Mouse (Mus musculus): ENCODE data around the gene Mtg2.

Gene Mtg2

DNA sequence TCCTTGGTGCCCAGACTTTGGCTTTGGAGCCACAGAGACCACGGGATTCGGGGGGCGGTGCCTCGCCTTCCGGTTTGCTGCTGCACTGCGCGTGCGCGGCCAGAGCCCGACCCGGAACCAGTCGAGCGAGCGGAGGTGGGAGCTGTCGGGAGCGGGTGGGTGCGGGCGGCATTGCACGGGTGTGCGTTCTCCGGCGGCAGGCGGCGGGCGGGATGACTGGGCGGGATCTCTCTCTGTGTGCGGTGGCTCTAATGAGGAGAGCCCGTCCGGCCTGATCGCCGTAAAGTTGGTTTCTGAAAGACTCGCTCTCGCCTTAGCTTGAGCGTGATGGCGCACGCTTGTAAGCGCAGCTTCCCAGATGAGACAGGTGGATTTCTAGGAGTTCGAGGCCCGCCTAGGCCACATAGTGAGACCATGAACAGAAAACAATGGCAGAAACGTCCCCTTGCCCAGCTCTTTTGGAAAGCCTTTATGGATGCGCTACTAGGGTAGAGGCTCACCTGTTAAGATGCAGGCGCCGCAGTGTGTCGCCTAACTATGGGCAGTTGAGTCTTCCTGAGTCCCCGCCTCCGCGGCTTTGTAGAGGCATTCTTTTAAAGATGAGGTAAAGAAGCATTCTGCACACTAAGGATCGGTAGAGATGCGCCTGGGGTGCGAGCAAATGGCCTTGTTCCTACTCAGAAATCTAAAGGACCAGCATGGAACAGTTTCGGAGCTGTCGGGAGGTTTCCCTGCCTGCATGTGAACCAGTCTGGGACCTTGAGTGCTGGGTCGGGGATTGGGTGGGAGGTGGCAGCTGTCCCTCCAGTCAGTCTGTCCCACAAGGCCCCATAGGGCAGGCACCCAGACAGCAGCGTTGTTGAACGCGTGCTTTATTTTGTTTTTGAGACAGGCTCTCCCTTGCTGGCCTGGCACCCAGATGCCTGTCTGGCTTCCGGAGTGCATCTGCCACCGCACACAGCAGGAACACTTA lies at the start of gene Mtg2:
TSS of gene Mtg2 (plus strand) at position 108 of the 973 bp plus-strand sequence.
- peak; percentile 89 to 93 for DNase-seq (ENCODE audit: low spot score in 2 of 2)

DNA sequence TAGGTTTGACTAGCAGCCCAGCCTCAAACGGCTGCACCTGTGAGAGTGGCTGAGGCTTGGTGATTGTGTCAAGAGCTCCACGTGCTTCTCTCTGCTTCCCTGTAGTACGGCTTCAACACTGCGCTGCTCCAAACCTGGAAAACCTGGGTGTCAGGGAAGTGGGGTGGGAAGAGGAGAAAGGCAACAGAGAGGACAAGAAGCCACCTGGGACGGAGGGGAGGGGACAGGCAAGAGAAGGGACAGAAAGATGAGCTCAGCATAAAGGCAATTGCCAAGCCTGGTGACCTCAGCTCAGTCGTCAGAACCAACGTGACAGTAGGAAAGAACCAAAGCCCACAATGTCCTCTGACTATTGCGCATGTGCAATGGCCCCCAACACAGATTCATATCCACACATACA lies 49.5 kb upstream of the Mtg2 start:
- no peak for DNase-seq (ENCODE audit: low spot score in 2 of 2)

DNA sequence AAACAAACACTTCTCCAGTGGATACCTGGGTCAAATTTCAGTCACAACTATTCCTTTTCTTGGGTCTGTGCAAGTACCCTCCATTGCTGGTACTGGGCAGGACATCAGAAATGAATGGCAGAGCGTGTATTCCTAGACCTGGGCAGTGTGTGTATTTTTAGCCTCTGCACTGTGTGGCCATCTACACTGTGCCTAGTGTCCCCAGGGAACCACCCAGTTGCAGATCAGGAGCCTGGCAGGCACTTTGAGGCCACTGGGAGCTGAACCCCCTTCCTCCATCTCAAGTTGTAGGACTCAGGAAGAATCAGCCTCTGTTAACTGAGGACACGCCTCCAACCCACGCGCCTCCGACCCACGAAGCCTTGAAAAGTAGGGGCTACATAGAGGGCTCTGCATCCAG lies 47.6 kb upstream of the Mtg2 start:
- DNase-seq (ENCODE audit: low spot score in 2 of 2): no peak

DNA sequence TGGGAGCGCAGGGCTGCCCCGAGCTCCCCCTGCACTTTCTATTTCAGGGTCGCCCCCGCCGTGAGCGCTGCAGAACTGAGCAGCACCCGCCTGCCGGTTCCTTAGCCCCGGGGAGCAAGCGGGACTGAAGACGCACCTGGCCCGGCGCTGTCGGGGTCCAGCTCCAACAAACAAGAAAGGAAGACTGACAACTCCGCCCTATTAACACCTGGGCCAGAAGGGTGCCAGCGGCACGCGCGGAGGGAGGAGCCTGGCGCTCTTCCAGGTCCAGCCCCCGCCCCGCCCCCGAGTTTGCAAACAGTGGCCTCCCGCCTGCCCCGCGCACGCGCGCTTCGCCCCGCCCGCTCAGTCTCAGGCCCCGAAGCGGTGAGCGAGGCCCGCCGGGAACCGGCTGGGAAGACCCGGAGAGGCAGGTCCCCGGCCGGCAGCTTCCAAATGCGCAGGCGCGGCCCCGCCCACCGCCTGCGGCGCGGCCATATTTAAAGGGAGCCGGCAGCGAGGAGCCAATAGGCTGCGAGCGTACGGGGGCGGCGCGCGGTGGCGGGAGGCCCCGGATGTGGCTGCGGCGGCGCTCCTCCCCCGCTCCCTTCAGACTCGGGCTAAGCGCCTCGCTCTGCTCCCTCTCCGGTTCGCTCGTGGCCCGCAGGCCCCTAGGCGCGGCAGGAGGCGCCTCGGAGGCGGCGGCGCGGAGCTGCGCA lies 45.8 kb upstream of the Mtg2 start, which contains the start of gene Lsm14b:
TSS of gene Lsm14b (plus strand) at position 587 of the 698 bp plus-strand sequence.
- DNase-seq (ENCODE audit: low spot score in 2 of 2): peak; percentile 99

DNA sequence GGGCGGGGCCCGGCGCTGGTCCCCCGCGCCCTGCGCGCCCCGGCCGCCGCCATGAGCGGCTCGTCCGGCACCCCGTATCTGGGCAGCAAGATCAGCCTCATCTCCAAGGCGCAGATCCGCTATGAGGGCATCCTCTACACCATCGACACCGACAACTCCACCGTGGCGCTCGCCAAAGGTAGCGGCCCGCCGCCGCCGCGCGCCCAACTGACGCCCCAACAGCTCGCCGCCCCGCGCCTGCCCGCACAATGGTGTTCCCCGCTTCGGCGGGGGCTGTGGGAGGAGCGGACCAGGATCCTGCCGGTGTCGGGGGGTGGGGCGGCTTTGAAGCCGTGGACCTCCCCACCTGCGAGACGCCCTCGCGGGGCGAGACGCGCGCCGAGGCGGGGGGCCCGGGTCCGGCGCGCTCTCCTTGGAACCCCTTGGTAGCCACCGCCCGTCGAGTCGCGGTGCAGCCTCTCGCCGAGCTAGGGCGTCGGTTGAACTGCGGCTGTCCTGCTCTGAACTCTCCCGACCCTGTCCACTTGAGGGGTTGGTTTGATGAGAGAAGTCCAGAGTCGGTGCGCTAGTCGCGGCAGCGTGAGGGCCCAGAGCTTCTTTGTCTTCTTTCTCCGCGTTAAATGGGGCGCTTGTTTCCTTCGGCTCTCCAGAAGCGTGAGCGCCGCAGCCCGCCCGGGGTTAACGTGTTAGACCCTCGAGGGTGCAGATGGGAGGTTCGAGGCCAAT lies 45.1 kb upstream of the Mtg2 start:
- DNase-seq (ENCODE audit: low spot score in 2 of 2): peak; percentile 57 to 62

DNA sequence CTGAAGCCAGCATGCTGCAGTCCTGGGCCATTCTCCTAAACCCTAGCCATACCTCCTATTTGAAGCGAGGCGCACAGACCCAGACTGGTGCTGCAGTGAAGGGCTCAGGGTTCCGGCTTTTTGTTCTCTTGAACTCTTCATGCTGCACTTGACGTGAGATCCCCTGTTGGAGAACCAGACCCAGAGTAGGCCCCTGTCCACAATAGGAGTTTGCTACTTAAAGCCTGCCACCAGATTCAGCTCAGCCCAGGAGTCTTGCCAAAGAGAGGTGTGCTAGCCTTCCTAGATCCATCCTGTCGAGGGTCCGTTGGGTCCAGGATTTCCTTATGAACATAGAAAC lies 44.6 kb upstream of the Mtg2 start:
- no peak for DNase-seq (ENCODE audit: low spot score in 2 of 2)

DNA sequence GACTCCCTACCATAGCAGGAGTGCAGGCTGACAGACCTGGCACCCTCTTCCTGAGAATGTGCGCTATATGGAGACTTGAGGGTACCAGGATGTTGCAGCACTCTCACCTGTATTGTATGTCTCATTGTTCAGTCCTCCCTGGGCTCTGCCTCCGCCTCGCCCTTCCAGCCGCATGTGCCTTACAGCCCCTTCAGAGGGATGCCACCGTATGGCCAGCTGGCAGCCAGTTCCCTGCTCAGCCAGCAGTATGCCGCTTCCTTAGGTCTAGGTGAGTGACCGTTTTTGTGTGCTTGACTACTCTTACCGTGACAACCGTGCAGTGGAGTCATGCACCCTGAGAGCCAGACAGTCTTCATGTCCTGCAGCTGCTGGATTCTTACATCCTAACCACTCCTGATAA lies 42.6 kb upstream of the Mtg2 start:
- no peak for DNase-seq (ENCODE audit: low spot score in 2 of 2)

DNA sequence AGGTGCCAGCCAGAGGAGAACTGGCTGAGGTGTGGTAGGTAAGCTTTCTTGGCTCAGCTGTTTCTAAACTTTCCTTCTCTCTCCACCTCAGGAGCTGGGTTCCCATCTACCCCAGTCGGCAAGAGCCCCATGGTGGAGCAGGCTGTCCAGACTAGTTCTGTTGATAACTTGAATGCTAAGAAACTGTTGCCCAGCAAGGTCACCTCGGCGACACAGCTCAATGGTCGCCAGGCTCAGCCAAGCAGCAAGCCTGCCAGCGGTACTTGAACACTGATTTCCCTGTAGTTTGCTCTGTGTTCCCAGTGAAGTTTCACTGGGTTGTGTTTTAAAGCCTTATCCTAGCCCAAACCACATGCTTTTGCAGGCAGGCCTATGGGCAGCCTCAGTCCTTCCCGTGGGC lies 39.1 kb upstream of the Mtg2 start:
- DNase-seq (ENCODE audit: low spot score in 2 of 2): no peak

DNA sequence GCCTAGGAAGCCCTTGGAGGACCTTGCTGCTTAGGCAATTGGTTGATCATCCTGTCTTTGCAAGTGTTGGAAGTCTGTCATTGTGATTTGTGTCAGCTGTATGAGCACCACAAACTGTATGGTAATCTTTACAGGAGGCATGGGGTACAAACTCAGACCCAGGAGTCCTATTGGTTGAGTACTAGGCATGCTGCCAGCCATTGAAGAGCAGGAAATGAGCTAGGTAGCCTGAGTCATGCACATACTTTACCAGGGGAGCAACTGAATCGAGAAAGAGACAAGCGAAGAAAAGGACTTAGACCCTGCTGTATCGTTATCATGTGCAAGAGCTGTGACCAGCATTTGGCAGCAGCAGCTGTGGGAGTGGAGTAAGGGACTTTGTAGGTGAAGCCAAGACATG lies 37.5 kb upstream of the Mtg2 start:
- no peak for DNase-seq (ENCODE audit: low spot score in 2 of 2)

DNA sequence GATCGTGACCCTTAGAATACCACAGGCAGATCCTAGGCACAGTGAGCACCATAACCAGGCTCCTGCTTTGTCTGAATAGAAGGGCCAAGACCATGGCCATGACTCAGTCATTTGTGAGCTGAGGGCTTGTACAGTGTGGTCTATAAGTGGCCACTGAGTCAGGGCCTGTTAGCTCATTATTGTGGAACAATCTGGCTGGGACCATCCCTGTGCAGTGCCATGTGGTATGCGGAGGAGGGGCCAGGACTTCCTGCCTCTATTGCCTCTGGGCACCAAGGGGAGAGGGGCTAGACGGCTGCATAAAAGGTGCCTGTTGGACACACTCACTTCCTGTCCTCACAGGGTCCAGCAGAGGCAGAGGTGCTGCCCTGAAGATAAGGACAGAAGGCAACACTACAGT lies 36.4 kb upstream of the Mtg2 start:
- DNase-seq (ENCODE audit: low spot score in 2 of 2): no peak

DNA sequence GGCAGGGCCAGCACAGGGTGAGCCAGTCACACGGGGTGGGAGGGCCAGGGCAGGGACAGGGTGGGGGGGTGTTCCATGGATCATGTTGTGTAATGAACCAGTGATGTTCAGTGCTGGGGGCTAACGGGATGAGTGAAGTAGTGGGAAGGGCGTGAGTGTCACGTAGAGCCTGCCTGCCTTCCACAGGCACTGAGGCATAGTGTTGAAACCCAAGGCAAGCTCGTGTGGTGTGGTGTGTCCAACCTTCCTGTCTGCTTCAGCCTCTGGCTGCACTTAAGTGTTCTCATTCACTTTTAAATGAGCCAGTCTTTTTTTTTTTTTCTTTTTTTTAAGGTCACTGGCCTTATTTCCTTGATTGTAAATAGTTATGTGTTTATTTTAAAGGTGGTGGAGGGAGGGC lies 35.6 kb upstream of the Mtg2 start:
- DNase-seq (ENCODE audit: low spot score in 2 of 2): no peak

DNA sequence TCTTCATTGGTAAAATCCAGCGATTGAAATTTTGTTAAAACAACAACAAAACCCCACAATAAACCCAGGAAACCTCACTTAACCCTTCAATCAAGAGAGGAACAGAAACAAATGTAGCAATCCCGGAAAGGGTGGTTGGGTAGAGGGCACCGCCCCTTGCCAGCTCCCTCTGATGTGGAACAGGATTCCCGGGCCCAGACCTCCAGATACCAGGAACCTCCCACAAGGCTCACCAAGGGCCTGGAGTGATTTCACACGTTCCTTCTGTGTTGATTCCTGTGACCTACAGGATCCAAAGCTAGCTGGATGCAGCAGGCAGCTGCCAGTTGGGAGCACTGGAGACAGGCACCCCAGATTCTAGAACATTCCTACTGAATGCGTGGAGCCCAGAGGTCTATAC lies 30.0 kb upstream of the Mtg2 start:
- DNase-seq (ENCODE audit: low spot score in 2 of 2): no peak

DNA sequence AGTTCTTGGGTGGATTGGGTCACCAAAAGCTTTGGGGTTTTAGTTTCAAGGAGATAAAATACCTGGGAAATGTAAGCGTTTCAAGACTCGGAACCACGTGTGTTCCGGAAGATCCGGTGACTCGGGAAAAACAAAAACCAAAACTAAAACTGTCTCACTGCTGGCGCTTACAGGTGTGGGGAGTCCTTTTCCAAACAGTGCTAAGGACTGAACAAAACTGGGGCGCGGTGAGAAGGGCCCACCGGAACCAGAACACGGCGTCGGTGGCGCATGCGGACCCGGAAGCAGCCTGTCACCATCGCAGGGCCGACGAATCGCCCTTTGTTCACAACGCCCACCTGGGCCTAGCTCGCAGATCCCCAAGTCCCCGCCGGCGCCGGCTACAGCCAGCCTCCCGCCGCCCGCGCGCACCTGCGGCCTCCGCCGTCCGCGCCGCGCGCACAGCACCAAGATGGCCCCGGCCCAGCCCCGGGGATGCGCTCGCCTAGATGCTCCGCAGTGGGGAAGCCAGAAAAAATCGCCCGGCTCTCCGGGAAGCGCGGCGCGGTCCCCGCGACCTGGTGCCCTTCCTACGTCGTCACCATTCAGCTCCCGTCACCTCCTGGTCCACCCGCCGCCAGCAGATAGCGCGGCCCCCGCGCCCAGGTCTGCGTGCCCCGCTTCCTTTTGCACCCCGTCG lies 28.7 kb upstream of the Mtg2 start:
- peak in 1 of 2 experiments; percentile 25 for DNase-seq (ENCODE audit: low spot score in 2 of 2)

DNA sequence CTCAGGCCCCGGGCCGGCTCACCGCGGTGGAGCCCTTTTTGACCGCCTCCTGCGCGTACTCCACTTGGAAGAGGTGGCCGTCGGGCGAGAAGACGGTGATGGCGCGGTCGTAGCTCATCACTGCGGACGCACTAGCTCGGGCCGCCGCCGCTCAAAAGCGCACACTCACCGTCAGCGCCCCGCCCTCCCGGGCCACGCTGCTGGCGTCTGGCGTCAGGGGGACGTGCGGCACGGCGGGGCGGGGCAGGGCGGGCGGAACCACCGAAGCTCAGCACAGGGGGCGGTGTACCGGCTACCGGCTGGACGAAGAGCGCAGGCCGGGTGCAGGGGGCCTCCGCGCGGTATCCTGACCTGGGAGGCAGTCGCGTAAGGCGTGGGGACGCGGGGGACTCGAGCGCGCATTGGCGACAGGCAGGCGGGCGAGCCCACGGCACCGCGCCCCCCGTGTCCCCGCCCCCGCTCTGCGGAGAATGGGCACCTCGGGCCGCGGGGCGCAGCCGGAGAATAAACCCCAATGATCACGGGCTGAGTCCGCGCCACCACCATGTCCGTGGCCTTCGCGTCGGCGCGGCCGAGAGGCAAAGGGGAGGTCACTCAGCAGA lies 28.0 kb upstream of the Mtg2 start, which contains the start of the genes Psma7 and Ss18l1:
TSS of gene Psma7 (minus strand) at position 178 of the 602 bp plus-strand sequence.
TSS of gene Ss18l1 (plus strand) at position 254 of the 602 bp plus-strand sequence.
- DNase-seq (ENCODE audit: low spot score in 2 of 2): peak; percentile 81 to 88

DNA sequence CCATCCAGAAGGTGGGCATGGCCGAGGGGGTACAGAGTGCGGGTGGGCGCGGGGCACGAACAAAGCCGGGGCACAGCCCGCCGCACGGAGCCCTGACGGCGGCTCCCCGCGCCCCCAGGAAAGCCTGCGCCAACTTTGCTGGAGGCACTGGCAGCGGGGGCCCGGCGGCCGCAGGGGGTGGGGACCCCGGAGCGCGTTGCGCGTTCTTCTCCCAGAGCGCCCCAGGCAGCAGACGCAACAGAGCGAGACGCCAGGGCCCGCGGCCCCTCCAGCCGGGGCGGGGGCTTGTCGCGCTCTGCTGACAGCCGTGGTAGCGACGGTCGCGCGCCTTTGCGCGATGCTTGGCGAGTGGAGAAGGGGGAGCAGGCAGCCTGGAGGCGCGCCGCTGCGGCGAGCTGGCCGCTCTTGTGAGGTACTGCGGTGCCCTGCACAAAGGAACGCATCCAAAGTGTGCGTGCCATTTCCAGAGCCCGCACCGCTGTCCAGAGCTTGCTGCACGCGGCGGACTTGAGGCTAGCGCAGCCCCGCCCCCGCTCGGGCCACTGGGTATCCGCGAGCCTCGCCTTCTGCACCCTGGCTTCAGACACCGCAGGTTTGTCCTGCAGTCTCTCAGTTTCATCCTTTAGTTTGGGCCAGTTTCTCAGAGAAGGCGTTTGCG lies 27.4 kb upstream of the Mtg2 start:
- DNase-seq (ENCODE audit: low spot score in 2 of 2): peak; percentile 58 to 63

DNA sequence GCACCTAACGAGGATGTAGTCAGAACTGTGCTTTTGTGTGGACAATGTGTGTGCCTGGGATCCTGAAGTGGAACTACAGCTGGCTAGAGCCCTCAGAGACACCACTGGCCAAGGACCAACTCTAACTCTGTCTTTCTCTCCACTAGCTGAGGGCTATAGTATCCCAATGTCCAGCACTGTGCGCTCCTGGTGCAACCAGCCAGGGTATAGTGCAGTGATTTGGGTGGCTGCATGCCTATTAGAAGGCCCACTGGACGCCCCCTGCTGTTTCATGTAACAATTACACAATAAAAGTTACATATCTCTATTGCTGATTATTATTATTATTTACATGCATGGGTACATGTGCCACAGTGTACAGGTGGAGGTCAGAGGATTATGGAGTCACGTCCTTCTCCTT lies 25.1 kb upstream of the Mtg2 start:
- DNase-seq (ENCODE audit: low spot score in 2 of 2): peak in 1 of 2 experiments; percentile 56

DNA sequence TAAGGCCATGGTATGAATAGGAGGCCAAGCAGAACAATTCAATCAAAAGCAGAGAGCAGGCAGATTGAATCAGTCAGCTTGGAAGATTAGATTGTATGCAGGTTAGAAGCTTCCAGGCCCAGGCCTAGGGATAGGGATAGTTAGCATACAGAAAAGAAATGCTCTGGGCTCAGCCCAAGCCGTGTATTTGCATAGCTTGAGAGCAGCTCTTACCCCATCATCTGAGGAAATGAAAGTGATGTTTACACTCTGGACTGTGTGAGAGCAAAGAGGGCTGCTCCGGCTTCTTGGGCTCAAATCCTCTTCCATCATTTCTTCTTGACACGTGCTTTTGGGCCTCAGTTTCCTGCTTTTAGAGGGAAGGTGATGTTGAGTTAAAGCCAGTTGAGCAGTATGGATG lies 22.8 kb upstream of the Mtg2 start:
- no peak for DNase-seq (ENCODE audit: low spot score in 2 of 2)

DNA sequence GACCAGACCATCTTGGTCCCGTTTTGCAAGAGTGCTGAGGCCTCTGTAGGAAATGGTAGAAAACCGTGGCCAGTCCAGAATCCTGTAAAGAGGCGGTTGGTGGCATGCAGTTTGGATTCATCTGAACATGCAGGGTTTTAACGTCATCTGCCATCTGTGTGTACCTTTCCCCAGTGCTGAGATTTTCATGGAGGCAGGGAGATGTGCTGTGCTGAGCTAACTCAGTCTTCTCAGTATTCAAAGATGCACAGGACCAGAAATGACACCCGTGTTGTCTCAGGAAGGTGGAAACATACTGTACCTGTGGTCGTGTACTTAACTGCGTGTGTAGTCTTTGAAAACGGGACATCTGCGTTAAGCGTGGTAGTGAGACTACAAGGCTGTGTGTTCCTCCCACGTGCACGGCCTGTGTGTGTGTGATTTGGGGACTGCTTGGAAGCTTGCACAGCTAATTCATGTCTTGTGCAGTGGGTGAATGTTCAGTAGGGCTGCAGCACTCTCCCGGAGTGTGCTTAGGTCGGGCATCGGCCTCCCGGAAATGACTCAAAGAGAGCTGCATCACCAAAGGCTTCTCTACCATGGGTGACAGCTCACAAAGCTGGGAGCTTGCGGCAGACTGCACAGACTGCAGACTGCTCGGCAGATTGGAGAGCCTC lies 22.3 kb upstream of the Mtg2 start:
- no peak for DNase-seq (ENCODE audit: low spot score in 2 of 2)

DNA sequence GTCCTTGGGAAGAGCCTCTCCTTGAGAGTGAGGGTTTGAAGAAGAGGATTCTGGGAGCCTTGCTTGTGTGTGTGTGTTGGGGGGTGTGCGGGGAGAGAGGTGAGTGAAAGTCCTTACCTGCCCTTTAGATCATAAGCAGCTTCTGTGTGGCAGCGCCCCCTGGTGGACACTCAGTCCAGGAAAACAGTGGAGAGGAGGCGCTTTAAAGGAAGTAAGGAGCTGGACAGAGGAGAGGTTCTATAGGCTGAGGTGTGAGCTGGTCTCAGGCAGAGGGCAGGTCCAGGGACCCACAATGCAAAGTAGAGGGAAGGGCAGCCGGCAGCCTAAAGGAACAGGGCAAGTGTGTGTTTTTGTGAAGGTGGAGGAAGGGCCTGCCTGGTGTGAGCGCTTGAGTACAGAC lies 19.4 kb upstream of the Mtg2 start:
- peak; percentile 69 to 90 for DNase-seq (ENCODE audit: low spot score in 2 of 2)

Measured in thymus, postnatal 10 days (tissue).